Mouse (Mus musculus) hindbrain, embryonic 16.5 days (tissue): ENCODE measurements around the gene 9630041A04Rik. TPM values are rescaled to one million over a fixed set of nuclear protein-coding genes. Genes with fewer than 3 reads are reported as not detected.
A peak's percentile ranks its signal among the peaks of the same experiment; 100 is the strongest.

Experiments
- ATAC-seq: fragments of 200-750 bp; cut with Nextera tagmentation; 2 replicates; pipeline ENCODE4 v1.8.0; 2017; ENCODE audit warnings: moderate TSS enrichment, moderate library complexity
- H3K27ac ChIP-seq: fragments of 300-500 bp; sonication (generic); 2 replicates; pipeline ENCODE4 v1.5.1; 2014; ENCODE audit warnings: low read depth, mild to moderate bottlenecking, control low read depth, low read length, moderate library complexity
- H3K27me3 ChIP-seq: fragments of 300-500 bp; sonication (generic); replicated peaks from 2 replicates; pipeline ENCODE4 v1.6.1; 2014; ENCODE audit warnings: low read length; ENCODE audit not compliant: control insufficient read depth, insufficient read depth
- H3K36me3 ChIP-seq: fragments of 300-500 bp; sonication (generic); 2 replicates; pipeline ENCODE4 v1.6.1; 2014; ENCODE audit warnings: mild to moderate bottlenecking, low read length, moderate library complexity, mixed read lengths; ENCODE audit not compliant: control insufficient read depth, insufficient read depth
- H3K4me1 ChIP-seq: fragments of 300-500 bp; sonication (generic); 2 replicates; pipeline ENCODE4 v1.6.1; 2014; ENCODE audit warnings: low read depth, low read length; ENCODE audit not compliant: control insufficient read depth, insufficient read depth
- H3K4me2 ChIP-seq: fragments of 300-500 bp; sonication (generic); 2 replicates; pipeline ENCODE4 v1.6.1; 2014; ENCODE audit warnings: mild to moderate bottlenecking, low read length, control low read depth, moderate library complexity
- H3K4me3 ChIP-seq: fragments of 300-500 bp; sonication (generic); 2 replicates; pipeline ENCODE4 v1.5.1; 2014; ENCODE audit warnings: mild to moderate bottlenecking, low read length, control low read depth, moderate library complexity
- H3K9ac ChIP-seq: fragments of 300-500 bp; sonication (generic); 2 replicates; pipeline ENCODE4 v1.6.1; 2014; ENCODE audit warnings: low read depth, mild to moderate bottlenecking, control low read depth, low read length, moderate library complexity
- H3K9me3 ChIP-seq: fragments of 300-500 bp; sonication (generic); 2 replicates; pipeline ENCODE4 v1.6.1; 2014; ENCODE audit warnings: mild to moderate bottlenecking, low read length, moderate library complexity; ENCODE audit not compliant: control insufficient read depth
- WGBS: fragments of 180-500 bp; shearing (Covaris S2); extraction: QIAGEN DNeasy Blood & Tissue Kit; methylation state at CpG from one replicate; pipeline ENCODE4 v1.1.7; 2014; 5-methylcytosine and 5-hydroxymethylcytosine counted together
- polyA plus RNA-seq: library from polyadenylated mRNA; unstranded; fragments of >200 nt; fragmentation: Nextera tagmentation; extraction: Ambion mirVana; gene quantifications from 2 replicates; pipeline ENCODE4 v1.2.1, GENCODE M21; 2015

Gene 9630041A04Rik
- polyA plus RNA-seq, 1 experiment from 2014 or later, result 0.68 TPM

- ATAC-seq, result no peak
- Histone ChIP-seq H3K9me3 (no peaks in the 10 kb centered on the region), H3K4me2 (no peak overlapping the region), H3K27me3 (no peaks in the 10 kb centered on the region), H3K4me3 (no peak overlapping the region), H3K9ac (no peak overlapping the region), H3K36me3 (no peaks in the 10 kb centered on the region), H3K27ac (no peak overlapping the region), H3K4me1 (no peaks in the 10 kb centered on the region)
- 88% methylated on average over 6 of the region's 6 CpGs for WGBS
Observed at GRCm38 (mm10) chr9:101868593-101868992, 7.0 kb downstream of the 9630041A04Rik start.

GRCm38 (mm10) chr9:101870034-101870433 is 8.4 kb downstream of the 9630041A04Rik start:
- no peak for ATAC-seq
- no peak overlapping the region for H3K4me2 ChIP-seq
- H3K4me1 ChIP-seq, result no peaks in the 10 kb centered on the region
- no peak overlapping the region for H3K27ac ChIP-seq
- no peaks in the 10 kb centered on the region for H3K36me3 ChIP-seq
- H3K9ac ChIP-seq, result no peak overlapping the region
- no peak overlapping the region for H3K4me3 ChIP-seq
- no peaks in the 10 kb centered on the region for H3K27me3 ChIP-seq
- WGBS, result 84% methylated on average over 4 of the region's 4 CpGs
- no peaks in the 10 kb centered on the region for H3K9me3 ChIP-seq

GRCm38 (mm10) chr9:101875306-101875705 is 13.7 kb downstream of the 9630041A04Rik start:
- H3K4me3 ChIP-seq, result no peak overlapping the region
- no peaks in the 10 kb centered on the region for H3K4me1 ChIP-seq
- no peak overlapping the region for H3K4me2 ChIP-seq
- H3K27me3 ChIP-seq, result no peaks in the 10 kb centered on the region
- no peak for ATAC-seq
- WGBS, result 87% methylated on average over 1 of the region's 1 CpGs
- no peak overlapping the region for H3K9ac ChIP-seq
- H3K36me3 ChIP-seq, result no peaks in the 10 kb centered on the region
- H3K27ac ChIP-seq, result no peak overlapping the region
- H3K9me3 ChIP-seq, result no peaks in the 10 kb centered on the region

- no peak overlapping the region for H3K9ac ChIP-seq
- no peak overlapping the region for H3K27ac ChIP-seq
- H3K4me3 ChIP-seq, result no peak overlapping the region
- no peaks in the 10 kb centered on the region for H3K27me3 ChIP-seq
- no peaks in the 10 kb centered on the region for H3K36me3 ChIP-seq
- no peaks in the 10 kb centered on the region for H3K9me3 ChIP-seq
- H3K4me1 ChIP-seq, result no peaks in the 10 kb centered on the region
- no peak overlapping the region for H3K4me2 ChIP-seq
- peak; percentile 17; the same call in 1 of the 2 replicates for ATAC-seq
- WGBS, result 73% methylated on average over 11 of the region's 11 CpGs
Observed at GRCm38 (mm10) chr9:101877109-101877987, 15.7 kb downstream of the 9630041A04Rik start.

GRCm38 (mm10) chr9:101883295-101883694 is 21.7 kb downstream of the 9630041A04Rik start:
- Histone ChIP-seq H3K4me2 (no peak overlapping the region), H3K4me3 (no peak overlapping the region), H3K36me3 (no peaks in the 10 kb centered on the region), H3K9me3 (no peaks in the 10 kb centered on the region), H3K4me1 (no peaks in the 10 kb centered on the region), H3K27me3 (no peaks in the 10 kb centered on the region), H3K9ac (no peak overlapping the region), H3K27ac (no peak overlapping the region)
- ATAC-seq, result no peak
- 68% methylated on average over 2 of the region's 2 CpGs for WGBS

- Histone ChIP-seq H3K36me3 (no peaks in the 10 kb centered on the region), H3K4me3 (no peak overlapping the region), H3K4me1 (no peaks in the 10 kb centered on the region), H3K4me2 (no peak overlapping the region), H3K27me3 (no peaks in the 10 kb centered on the region), H3K9ac (no peak overlapping the region), H3K9me3 (no peaks in the 10 kb centered on the region), H3K27ac (no peak overlapping the region)
- 96% methylated on average over 1 of the region's 1 CpGs for WGBS
- no peak for ATAC-seq
Observed at GRCm38 (mm10) chr9:101897851-101898250, 36.2 kb downstream of the 9630041A04Rik start.

GRCm38 (mm10) chr9:101903406-101903805 is 41.8 kb downstream of the 9630041A04Rik start:
- Histone ChIP-seq H3K9ac (no peak overlapping the region), H3K4me1 (peaks cover 6% of the 10 kb centered on the region), H3K36me3 (no peaks in the 10 kb centered on the region), H3K9me3 (no peaks in the 10 kb centered on the region), H3K27me3 (no peaks in the 10 kb centered on the region), H3K4me2 (no peak overlapping the region), H3K27ac (no peak overlapping the region), H3K4me3 (no peak overlapping the region)
- WGBS, result 52% methylated on average over 3 of the region's 3 CpGs
- no peak for ATAC-seq

GRCm38 (mm10) chr9:101907747-101908255 is 46.2 kb downstream of the 9630041A04Rik start:
- no peak overlapping the region for H3K27ac ChIP-seq
- 45% methylated on average over 6 of the region's 6 CpGs for WGBS
- no peak overlapping the region for H3K4me2 ChIP-seq
- no peak overlapping the region for H3K4me3 ChIP-seq
- no peak for ATAC-seq
- H3K4me1 ChIP-seq, result peaks cover 23% of the 10 kb centered on the region
- H3K36me3 ChIP-seq, result no peaks in the 10 kb centered on the region
- no peaks in the 10 kb centered on the region for H3K9me3 ChIP-seq
- no peaks in the 10 kb centered on the region for H3K27me3 ChIP-seq
- no peak overlapping the region for H3K9ac ChIP-seq

- Histone ChIP-seq H3K4me1 (peaks cover 23% of the 10 kb centered on the region), H3K36me3 (no peaks in the 10 kb centered on the region), H3K27me3 (no peaks in the 10 kb centered on the region), H3K4me2 (no peak overlapping the region), H3K9ac (no peak overlapping the region), H3K9me3 (no peaks in the 10 kb centered on the region), H3K4me3 (no peak overlapping the region), H3K27ac (peak overlapping the region; percentile 11; the same call in 1 of the 2 replicates)
- ATAC-seq, result peak; percentile 78
- 6% methylated on average over 5 of the region's 5 CpGs for whole genome bisulfite sequencing
Observed at GRCm38 (mm10) chr9:101908849-101909248, 47.2 kb downstream of the 9630041A04Rik start.
